Mouse (Mus musculus) liver, postnatal 0 days (tissue): ENCODE measurements at regions not wholly inside any gene's neighbourhood (a gene's known extent, or its start where the extent isn't known, plus 50 kb on each side); places are given as distances from the start of the nearest gene placed in this dataset.

Experiments
- CTCF ChIP-seq: sonication (generic); IDR thresholded peaks from 2 replicates; pipeline ENCODE4 v1.5.1; 2016; ENCODE audit warnings: antibody characterized with exemption, low read depth
- EP300 ChIP-seq: IDR thresholded peaks from 2 replicates; pipeline ENCODE4 v1.6.1; 2016; ENCODE audit warnings: antibody characterized with exemption, low read depth, mild to moderate bottlenecking

DNA sequence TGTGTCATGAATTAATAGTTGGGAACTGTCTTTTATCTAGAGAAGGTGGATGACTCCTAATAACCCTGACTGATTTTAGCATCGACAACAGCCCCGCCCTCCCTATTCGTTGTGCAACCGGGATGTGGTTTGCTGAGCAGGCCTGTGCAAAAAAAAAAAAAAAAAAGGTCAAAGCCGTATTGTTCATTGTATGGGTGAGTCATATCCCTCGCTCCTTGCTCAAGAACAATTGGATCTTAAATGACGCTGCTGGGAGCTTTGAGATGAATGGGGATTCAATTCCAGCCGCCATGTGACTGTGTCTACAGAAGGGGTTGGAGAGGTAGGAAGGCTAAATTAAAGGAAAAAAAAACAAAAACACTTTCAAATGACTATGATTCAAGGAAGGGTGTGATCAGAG, 68.1 kb upstream of the Abca1 start:
- TF ChIP-seq CTCF (no peak), EP300 (peak; percentile 35; the same call in 1 of the 2 replicates)
